Mouse (Mus musculus): ENCODE data around the gene Atg9a.

GRCm38 (mm10) chr1:75180741-75181140, 11.3 kb downstream of the Atg9a start:
- TF ChIP-seq CTCF (IDR thresholded peaks at IDR 0.05; ENCODE audit: low read depth, low read length): no peak
- no peak for TF ChIP-seq POLR2A (IDR thresholded peaks at IDR 0.05; ENCODE audit: extremely low read depth, insufficient read depth, low read length)
